20 mouse cellular contexts compared by ENCODE assay signal in the genomic region with DNA sequence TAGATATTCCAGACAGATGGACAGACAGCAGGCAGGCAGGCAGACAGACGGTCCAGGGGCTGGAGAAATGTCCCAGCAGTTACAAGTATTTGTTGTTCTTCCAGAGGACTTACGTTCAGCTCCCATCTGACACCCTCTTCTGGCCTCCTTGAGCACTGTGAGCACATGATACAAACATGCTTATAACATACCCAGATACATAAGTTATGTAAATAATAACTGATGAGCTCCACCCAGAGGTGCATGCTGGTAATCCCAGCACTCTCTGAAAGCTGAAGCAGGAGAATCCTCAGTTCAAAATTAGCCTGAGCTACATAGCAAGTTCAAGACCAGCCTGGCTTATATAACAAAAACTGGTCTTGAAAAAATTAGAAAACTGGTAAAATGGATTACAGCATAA.
"Had no signal": no experiment of that assay in that cellular context is flagged by ENCODE, and none has a peak within 500 bp of the region (broad histone marks: within the 10 kb centered on the region; RNA-seq: fewer than 3 reads in every experiment).

No protein-coding gene starts in this region.

- H3K36me3 ChIP-seq: midbrain, embryonic 15.5 days; neural tube, embryonic 15.5 days; stomach, embryonic 15.5 days had no signal

- H3K9ac ChIP-seq: liver, embryonic 14.5 days; lung, embryonic 14.5 days; midbrain, embryonic 13.5 days; midbrain, embryonic 15.5 days; neural tube, embryonic 13.5 days; neural tube, embryonic 15.5 days; stomach, embryonic 15.5 days had no signal

- ATAC-seq: midbrain, embryonic 13.5 days; midbrain, embryonic 15.5 days had no signal

- H3K27ac ChIP-seq: liver, embryonic 14.5 days; macrophage; midbrain, embryonic 13.5 days; midbrain, embryonic 15.5 days; neural tube, embryonic 13.5 days; neural tube, embryonic 15.5 days; stomach, embryonic 15.5 days; stomach, postnatal 0 days had no signal

- H3K4me2 ChIP-seq: lung, embryonic 14.5 days; midbrain, embryonic 11.5 days; midbrain, embryonic 13.5 days; midbrain, embryonic 15.5 days; neural tube, embryonic 13.5 days; neural tube, embryonic 15.5 days; stomach, embryonic 15.5 days had no signal

- DNase-seq: lung, adult 18-20 months; lung, embryonic 14.5 days; lung, postnatal 10 days; lung, postnatal 36 days; retina, postnatal 1 day; right cerebral cortex, adult 18-20 months; right cerebral cortex, postnatal 14 days; thymus, adult 2 months; thymus, postnatal 25 days; thymus, postnatal 4 days had no signal

- H3K4me3 ChIP-seq: midbrain, embryonic 13.5 days; midbrain, embryonic 15.5 days; myocyte; neural tube, embryonic 13.5 days; neural tube, embryonic 15.5 days; stomach, embryonic 15.5 days had no signal

- H3K27me3 ChIP-seq: midbrain, embryonic 13.5 days; midbrain, embryonic 15.5 days; neural tube, embryonic 13.5 days; neural tube, embryonic 15.5 days; stomach, embryonic 15.5 days had no signal

- H3K9me3 ChIP-seq: midbrain, embryonic 13.5 days; midbrain, embryonic 15.5 days; neural tube, embryonic 13.5 days; neural tube, embryonic 15.5 days; stomach, embryonic 15.5 days had no signal

- H3K4me1 ChIP-seq: midbrain, embryonic 13.5 days; midbrain, embryonic 15.5 days; neural tube, embryonic 13.5 days; neural tube, embryonic 15.5 days; stomach, embryonic 15.5 days had no signal
